Mouse (Mus musculus) bone marrow macrophage, adult 2 months (primary cell): ENCODE data around the gene Gopc.

Experiments
- CTCF ChIP-seq: IDR thresholded peaks from 2 replicates; pipeline ENCODE4 v1.5.1; 2012; ENCODE audit warnings: low read depth, mild to moderate bottlenecking, low read length, moderate library complexity
- POLR2A ChIP-seq: IDR thresholded peaks from 2 replicates; pipeline ENCODE4 v1.6.1; 2012; ENCODE audit warnings: mild to moderate bottlenecking, low read depth, low read length, borderline replicate concordance

- TF ChIP-seq CTCF = no peak
- no peak for TF ChIP-seq POLR2A
Measured at GRCm38 (mm10) chr10:52301766-52302165, 80.2 kb downstream of the Gopc start.
